Mouse (Mus musculus) liver, postnatal 0 days (tissue): Measurements from ENCODE around the gene Mydgf. TPM values are rescaled to one million over a fixed set of nuclear protein-coding genes. Genes with fewer than 3 reads are reported as not detected.

Source experiments
- ATAC-seq: fragments of 200-750 bp; cut with Nextera tagmentation; 2 replicates; pipeline ENCODE4 v1.8.0; 2017; ENCODE audit warnings: mild to moderate bottlenecking, moderate library complexity
- DNase-seq: peaks from one replicate; pipeline ENCODE4 v3.0.0-alpha.2; 2016
- H3K27ac ChIP-seq: fragments of 300-500 bp; sonication (generic); 2 replicates; pipeline ENCODE4 v1.5.1; 2014; ENCODE audit warnings: antibody characterized with exemption, moderate library complexity, mild to moderate bottlenecking, low read depth
- H3K27me3 ChIP-seq: fragments of 300-500 bp; sonication (generic); 2 replicates; pipeline ENCODE4 v1.6.1; 2014; ENCODE audit warnings: low read length, control low read depth, mixed read lengths; ENCODE audit not compliant: insufficient read depth
- H3K36me3 ChIP-seq: fragments of 300-500 bp; sonication (generic); replicated peaks from 2 replicates; pipeline ENCODE4 v1.6.1; 2014; ENCODE audit warnings: mild to moderate bottlenecking, control low read depth, low read length, moderate library complexity, mixed read lengths; ENCODE audit not compliant: insufficient read depth
- H3K4me1 ChIP-seq: fragments of 300-500 bp; sonication (generic); 2 replicates; pipeline ENCODE4 v1.6.1; 2014; ENCODE audit warnings: antibody characterized with exemption, mild to moderate bottlenecking, control low read depth; ENCODE audit not compliant: insufficient read depth
- H3K4me2 ChIP-seq: fragments of 300-500 bp; sonication (generic); 2 replicates; pipeline ENCODE4 v1.6.1; 2014; ENCODE audit warnings: low read depth, mild to moderate bottlenecking, low read length, moderate library complexity, mixed read lengths
- H3K4me3 ChIP-seq: fragments of 300-500 bp; sonication (generic); 2 replicates; pipeline ENCODE4 v1.5.1; 2014; ENCODE audit warnings: low read depth, low read length
- H3K9ac ChIP-seq: fragments of 300-500 bp; sonication (generic); replicated peaks from 2 replicates; pipeline ENCODE4 v1.6.1; 2014; ENCODE audit warnings: mild to moderate bottlenecking, moderate library complexity
- H3K9me3 ChIP-seq: fragments of 300-500 bp; sonication (generic); 2 replicates; pipeline ENCODE4 v1.6.1; 2016; ENCODE audit warnings: mild to moderate bottlenecking, control low read depth, low read length, mixed read lengths
- CTCF ChIP-seq: sonication (generic); IDR thresholded peaks from 2 replicates; pipeline ENCODE4 v1.5.1; 2016; ENCODE audit warnings: antibody characterized with exemption, low read depth
- EP300 ChIP-seq: IDR thresholded peaks from 2 replicates; pipeline ENCODE4 v1.6.1; 2016; ENCODE audit warnings: antibody characterized with exemption, low read depth, mild to moderate bottlenecking
- WGBS: fragments of 180-500 bp; shearing (Covaris S2); extraction: QIAGEN DNeasy Blood & Tissue Kit; methylation state at CpG from one replicate; pipeline ENCODE4 v1.1.7; 2014; ENCODE audit not compliant: insufficient replicate concordance; 5-methylcytosine and 5-hydroxymethylcytosine counted together
- polyA plus RNA-seq: library from polyadenylated mRNA; unstranded; fragments of >200 nt; fragmentation: Nextera tagmentation; extraction: Ambion mirVana; gene quantifications from 2 replicates; pipeline ENCODE4 v1.2.1, GENCODE M21; 2015

The Mydgf gene
- 45.8 and 49.8 TPM in 2 replicates for polyA plus RNA-seq

DNA sequence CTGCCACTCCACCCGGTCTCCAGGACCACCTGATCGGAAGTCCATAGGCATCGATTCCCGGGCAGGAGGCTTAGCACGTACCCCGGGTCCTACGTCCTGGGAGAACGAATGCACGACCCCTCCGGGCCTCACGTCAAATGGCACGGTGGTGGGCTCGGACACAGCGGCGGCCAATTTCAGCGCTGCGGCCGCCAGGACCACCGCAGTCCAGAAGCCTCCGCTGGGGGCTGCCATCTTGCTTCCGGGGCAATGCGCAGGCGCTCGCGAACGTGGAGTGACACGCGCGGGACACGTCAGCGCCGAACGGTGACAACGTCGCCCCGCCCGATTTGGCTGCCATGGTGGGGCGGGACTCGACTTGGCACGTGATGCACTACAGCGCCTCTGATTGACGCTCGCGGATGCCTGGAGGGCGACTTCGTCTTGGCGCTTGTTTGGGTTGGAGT, at the start of gene Mydgf:
Gene Mydgf (minus strand): TSS at position 263 of the 446 bp plus-strand sequence.
- TF ChIP-seq EP300 (no peak), CTCF (0 out of 2 replicates have a peak, but pooled peaks have one; percentile 9)
- Histone ChIP-seq H3K4me2 (peak within 1 kb of the TSS; percentile 94), H3K4me3 (peak within 1 kb of the TSS; percentile 87), H3K27me3 (no peaks in the 10 kb centered on the region), H3K27ac (peak within 1 kb of the TSS; percentile 80), H3K36me3 (peaks cover 28% of the 10 kb centered on the region), H3K9me3 (no peaks in the 10 kb centered on the region), H3K9ac (peak within 1 kb of the TSS; percentile 86), H3K4me1 (peaks cover 20% of the 10 kb centered on the region)
- whole genome bisulfite sequencing = under 1% methylated on average over 47 of the region's 47 CpGs
- ATAC-seq (peak; percentile 96), DNase-seq (peak; percentile 97)

DNA sequence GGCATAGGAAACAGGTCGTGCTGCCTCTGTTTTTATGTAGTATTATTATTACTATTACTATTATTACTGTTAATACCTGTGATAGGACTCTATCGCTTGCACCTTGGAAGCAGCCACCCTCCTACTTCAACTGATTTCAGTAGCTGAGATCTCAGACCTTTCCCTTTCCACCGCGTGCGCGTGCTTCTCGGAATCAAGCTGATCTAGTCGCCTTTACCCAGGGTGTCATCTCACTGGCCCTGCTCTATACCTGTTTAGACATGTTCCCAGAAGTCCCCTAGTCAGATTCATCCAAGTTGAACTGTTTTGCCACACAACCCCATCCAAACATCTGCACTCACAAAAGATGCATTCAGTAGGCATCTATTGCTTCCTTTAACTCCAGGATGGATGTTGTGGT, 49.7 kb upstream of the Mydgf start:
- no peak overlapping the region for H3K9ac ChIP-seq
- H3K4me3 ChIP-seq = no peak overlapping the region
- TF ChIP-seq CTCF = no peak
- TF ChIP-seq EP300 = no peak
- H3K27ac ChIP-seq = no peak overlapping the region
- no peak overlapping the region for H3K4me2 ChIP-seq
- no peak for DNase-seq
- 47% methylated on average over 8 of the region's 8 CpGs for WGBS
- H3K4me1 ChIP-seq = no peaks in the 10 kb centered on the region
- ATAC-seq = 0 out of 2 replicates have a peak, but pooled peaks have one; percentile 5
- no peaks in the 10 kb centered on the region for H3K27me3 ChIP-seq
- no peaks in the 10 kb centered on the region for H3K36me3 ChIP-seq
- no peaks in the 10 kb centered on the region for H3K9me3 ChIP-seq

DNA sequence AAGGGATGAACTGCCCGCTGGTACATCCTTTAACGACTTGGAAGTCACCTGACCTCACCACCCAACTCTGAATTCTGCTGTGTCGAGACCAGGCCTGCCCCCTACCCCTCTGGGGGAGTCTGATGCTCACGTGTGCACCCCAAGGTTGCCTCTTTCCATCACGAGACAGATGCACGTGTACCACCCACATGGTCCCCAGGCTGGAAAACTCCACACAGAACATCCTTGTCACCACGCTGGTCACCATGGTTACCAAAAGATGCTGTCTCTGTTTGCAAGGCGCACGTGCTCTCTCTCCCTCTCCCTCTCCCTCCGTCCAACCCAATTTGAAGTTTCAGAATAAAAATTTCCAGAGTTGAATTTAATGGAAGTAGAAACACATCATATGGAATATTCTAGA, 46.2 kb upstream of the Mydgf start:
- Histone ChIP-seq H3K4me2 (no peak overlapping the region), H3K36me3 (no peaks in the 10 kb centered on the region), H3K9ac (no peak overlapping the region), H3K27me3 (no peaks in the 10 kb centered on the region), H3K4me1 (no peaks in the 10 kb centered on the region), H3K4me3 (no peak overlapping the region), H3K27ac (no peak overlapping the region), H3K9me3 (no peaks in the 10 kb centered on the region)
- no peak for TF ChIP-seq CTCF
- no peak for TF ChIP-seq EP300
- DNase-seq = no peak
- WGBS = 64% methylated on average over 10 of the region's 10 CpGs
- ATAC-seq = no peak

DNA sequence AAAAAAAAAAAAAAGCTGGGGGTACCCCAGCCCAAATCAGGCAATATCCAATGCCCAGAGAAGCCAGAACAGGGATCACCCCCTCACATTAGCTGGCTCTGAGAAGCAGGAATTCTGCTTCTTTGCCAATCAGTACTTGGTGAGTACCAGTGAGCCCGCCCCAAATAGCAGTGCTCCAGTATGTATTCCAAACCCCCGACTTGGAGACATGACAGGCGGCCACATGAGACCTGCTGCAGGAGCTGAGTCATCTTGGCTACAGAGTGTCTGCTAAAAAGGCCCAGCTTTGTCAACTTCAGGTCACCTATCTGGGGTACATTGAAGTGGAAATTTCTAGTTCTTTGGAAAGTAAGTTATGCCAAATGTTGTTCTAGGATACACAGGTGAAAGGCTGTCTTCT, 42.8 kb upstream of the Mydgf start:
- ATAC-seq (no peak), DNase-seq (no peak)
- TF ChIP-seq EP300 (no peak), CTCF (no peak)
- Histone ChIP-seq H3K36me3 (no peaks in the 10 kb centered on the region), H3K27ac (no peak overlapping the region), H3K4me1 (no peaks in the 10 kb centered on the region), H3K4me3 (no peak overlapping the region), H3K27me3 (no peaks in the 10 kb centered on the region), H3K9me3 (no peaks in the 10 kb centered on the region), H3K9ac (no peak overlapping the region), H3K4me2 (no peak overlapping the region)
- WGBS = 61% methylated on average over 3 of the region's 3 CpGs

DNA sequence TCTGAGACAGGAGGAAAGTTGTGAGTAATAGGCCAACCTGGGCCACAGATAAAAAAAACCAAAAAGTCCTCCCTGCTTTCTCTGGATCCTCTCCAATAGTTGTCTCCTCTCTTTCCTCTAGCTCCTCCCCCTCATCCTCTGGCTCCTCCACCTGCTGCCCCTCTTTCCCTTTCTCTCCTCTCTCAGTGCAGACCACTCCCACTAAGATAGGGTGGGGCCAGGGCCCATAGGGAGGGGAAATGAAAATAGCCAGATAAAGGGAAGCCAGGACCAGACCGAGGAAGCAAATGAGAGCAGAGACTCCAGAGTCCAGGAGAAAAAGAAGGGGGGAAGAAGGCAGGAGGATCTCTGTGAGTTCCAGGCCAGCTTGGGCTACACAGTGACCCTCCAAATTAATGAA, 41.2 kb upstream of the Mydgf start:
- Histone ChIP-seq H3K36me3 (no peaks in the 10 kb centered on the region), H3K4me2 (no peak overlapping the region), H3K4me1 (0 out of 2 replicates have a peak, but pooled peaks cover 6% of the 10 kb centered on the region), H3K9me3 (no peaks in the 10 kb centered on the region), H3K4me3 (no peak overlapping the region), H3K27me3 (no peaks in the 10 kb centered on the region), H3K27ac (no peak overlapping the region), H3K9ac (no peak overlapping the region)
- WGBS = 20% methylated on average over 1 of the region's 1 CpGs
- ATAC-seq = no peak
- DNase-seq = no peak
- TF ChIP-seq CTCF (no peak), EP300 (no peak)

DNA sequence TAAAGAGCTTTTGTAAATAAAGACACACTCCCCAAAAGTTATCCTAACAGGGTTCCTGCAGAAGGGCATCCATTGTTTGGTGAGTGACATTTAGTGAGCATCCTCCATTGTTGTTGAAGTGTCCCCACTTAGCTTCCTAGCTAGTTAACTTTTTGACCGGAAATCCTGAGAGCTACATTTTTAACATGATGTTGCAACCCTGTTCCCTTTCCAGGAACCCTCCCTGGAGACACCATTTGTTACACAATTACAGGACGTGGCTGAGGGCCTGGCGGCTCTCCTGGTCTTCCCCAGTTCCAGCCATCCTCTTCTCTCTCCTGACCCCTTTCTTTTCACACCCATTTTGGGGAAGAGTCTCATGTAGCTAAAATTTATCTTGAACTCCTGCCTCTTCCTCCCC, 36.1 kb upstream of the Mydgf start:
- 21% methylated on average over 3 of the region's 3 CpGs for WGBS
- Histone ChIP-seq H3K36me3 (no peaks in the 10 kb centered on the region), H3K4me1 (peaks cover 25% of the 10 kb centered on the region), H3K9ac (no peak overlapping the region), H3K4me2 (0 out of 2 replicates have a peak overlapping the region, but pooled peaks have one; percentile 93), H3K9me3 (no peaks in the 10 kb centered on the region), H3K27ac (peak overlapping the region; percentile 96), H3K4me3 (no peak overlapping the region), H3K27me3 (no peaks in the 10 kb centered on the region)
- no peak for TF ChIP-seq CTCF
- peak; percentile 53; the same call in 1 of the 2 replicates for TF ChIP-seq EP300
- DNase-seq (no peak), ATAC-seq (0 out of 2 replicates have a peak, but pooled peaks have one; percentile 4)
